Mouse (Mus musculus): ENCODE measurements around the gene Ntf5. TPM values are rescaled to one million over a fixed set of nuclear protein-coding genes. Genes with fewer than 3 reads are reported as not detected.

Gene Ntf5
- polyA plus RNA-seq, 1 experiment from 2014 or later = 3.9 TPM

DNA sequence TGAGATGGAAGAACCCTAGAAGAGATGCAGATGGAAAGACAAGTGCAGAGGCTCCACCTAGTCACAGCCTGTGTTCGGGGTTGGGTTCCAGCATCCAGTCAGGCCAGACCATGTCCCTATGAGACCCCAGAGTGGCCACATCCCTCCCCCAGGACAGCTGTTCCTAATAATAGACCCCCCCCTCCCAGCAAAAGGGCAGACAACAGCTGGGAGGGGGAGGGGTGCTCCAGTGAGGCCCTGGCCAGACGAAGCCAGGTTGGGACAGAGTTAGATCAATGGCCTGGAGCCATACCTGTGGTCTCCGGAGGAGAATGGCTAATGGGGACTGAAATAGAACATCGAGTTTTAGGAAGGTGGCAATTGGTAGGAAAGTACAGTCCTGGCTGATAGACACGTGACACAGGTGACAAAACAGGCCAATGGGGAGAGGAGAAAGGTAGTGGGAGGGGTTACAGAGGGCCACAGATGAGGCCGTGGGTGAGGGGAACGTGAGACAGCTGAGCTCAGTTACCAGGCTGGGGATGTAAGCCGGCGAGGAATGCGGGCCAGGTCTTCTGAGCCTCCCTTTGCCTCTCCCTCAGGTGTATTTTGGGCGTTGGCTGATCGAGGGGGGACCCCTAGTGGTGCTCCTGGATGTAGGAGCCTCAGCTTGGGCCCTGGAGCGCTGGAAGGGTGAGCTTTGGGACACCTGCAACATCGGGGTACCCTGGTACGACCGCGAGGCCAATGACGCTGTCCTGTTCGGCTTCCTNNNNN lies 24.2 kb downstream of the Ntf5 start, which contains the start of gene Ruvbl2:
Ruvbl2 (minus strand) TSS at position 576 of the 756 bp plus-strand sequence.
- 12% methylated on average over 19 of the region's 19 CpGs for WGBS
- Histone ChIP-seq H3K4me1 (replicated peaks) (peaks cover 41% of the 10 kb centered on the region), H3K4me3 (replicated peaks) (peak within 1 kb of the TSS; percentile 8; the same call in 1 of the 2 replicates), H3K27ac (peak within 1 kb of the TSS; percentile 24; the same call in 1 of the 2 replicates), H3K27me3 (no peaks in the 10 kb centered on the region), H3K4me2 (peak within 1 kb of the TSS; percentile 48), H3K9me3 (no peaks in the 10 kb centered on the region), H3K36me3 (peaks cover 32% of the 10 kb centered on the region), H3K9ac (replicated peaks) (peak within 1 kb of the TSS; percentile 13; the same call in 1 of the 2 replicates)
- no peak for ATAC-seq (ENCODE audit: insufficient number of reproducible peaks, insufficient read depth, low FRiP score, low TSS enrichment, low read depth)

DNA sequence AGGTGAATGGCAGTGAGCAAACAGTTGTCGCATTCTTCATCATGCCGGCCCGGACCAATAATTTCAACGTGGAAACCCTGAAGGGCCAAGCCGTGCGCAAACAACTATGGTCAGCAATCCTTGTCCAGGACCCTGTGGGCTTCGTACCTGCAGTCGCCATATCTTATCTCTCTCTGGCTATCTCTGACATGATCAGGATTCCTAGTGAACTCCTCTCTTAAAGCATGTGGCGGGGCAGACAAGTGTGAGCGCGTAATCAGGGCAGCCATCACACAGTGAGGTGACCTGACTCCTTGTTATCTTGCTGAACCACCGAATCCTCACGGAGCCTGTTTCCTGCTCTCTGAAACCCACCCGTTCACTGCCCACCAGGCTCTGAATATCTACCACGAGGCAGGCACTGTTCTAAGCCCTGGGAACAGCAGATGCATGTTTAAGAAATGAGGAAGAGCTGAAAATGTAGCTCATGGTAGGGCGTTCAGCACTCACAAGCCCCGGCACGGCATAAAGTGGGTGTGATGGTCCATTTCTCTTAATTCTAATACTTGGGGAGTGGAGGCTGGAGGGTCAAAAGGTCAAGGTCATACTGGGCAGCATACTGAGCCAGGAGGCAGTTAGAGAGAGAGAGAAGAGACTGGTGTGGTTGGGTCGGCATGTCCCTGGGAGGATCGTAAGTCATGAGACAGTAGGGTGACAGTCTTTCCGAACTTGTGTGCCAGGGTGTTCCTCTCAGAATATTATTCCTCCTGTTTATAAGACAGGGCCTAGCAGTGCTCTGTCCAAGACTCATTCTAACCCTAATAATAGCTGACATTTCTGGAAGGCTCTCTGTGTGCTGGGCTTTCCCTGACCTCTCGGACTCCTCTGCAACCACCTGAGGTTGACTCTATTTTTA lies 30.3 kb downstream of the Ntf5 start:
- Histone ChIP-seq H3K9ac (replicated peaks) (no peak overlapping the region), H3K4me3 (replicated peaks) (no peak overlapping the region), H3K4me2 (no peak overlapping the region), H3K27ac (no peak overlapping the region), H3K36me3 (peaks cover 73% of the 10 kb centered on the region), H3K9me3 (no peaks in the 10 kb centered on the region), H3K27me3 (no peaks in the 10 kb centered on the region), H3K4me1 (replicated peaks) (no peaks in the 10 kb centered on the region; the same call in 1 of the 2 replicates)
- WGBS = 86% methylated on average over 22 of the region's 22 CpGs
- ATAC-seq (ENCODE audit: insufficient number of reproducible peaks, insufficient read depth, low FRiP score, low TSS enrichment, low read depth) = no peak

DNA sequence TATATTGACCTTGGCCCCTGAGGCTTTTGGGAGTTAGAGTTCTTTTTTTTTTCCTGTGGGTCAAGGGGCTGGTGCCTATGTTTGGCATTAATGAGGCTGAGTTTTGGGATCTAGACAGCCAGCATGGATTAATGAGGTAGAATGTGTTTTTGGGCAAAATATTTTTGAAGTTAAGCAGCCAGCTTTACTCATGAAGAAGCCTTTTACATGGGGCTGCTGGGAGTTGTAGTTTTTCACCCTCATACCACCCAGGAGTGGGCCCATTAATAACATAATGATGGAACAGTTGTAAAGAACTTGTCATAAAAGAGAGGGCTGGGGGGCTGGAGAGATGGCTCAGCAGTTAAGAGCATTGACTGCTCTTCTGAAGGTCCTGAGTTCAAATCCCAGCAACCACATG lies 33.1 kb downstream of the Ntf5 start:
- Histone ChIP-seq H3K4me1 (replicated peaks) (no peaks in the 10 kb centered on the region; the same call in 1 of the 2 replicates), H3K27ac (no peak overlapping the region), H3K9me3 (no peaks in the 10 kb centered on the region), H3K4me3 (replicated peaks) (no peak overlapping the region), H3K27me3 (no peaks in the 10 kb centered on the region), H3K36me3 (peaks cover 68% of the 10 kb centered on the region), H3K9ac (replicated peaks) (no peak overlapping the region), H3K4me2 (no peak overlapping the region)
- ATAC-seq (ENCODE audit: insufficient number of reproducible peaks, insufficient read depth, low FRiP score, low TSS enrichment, low read depth) = no peak

DNA sequence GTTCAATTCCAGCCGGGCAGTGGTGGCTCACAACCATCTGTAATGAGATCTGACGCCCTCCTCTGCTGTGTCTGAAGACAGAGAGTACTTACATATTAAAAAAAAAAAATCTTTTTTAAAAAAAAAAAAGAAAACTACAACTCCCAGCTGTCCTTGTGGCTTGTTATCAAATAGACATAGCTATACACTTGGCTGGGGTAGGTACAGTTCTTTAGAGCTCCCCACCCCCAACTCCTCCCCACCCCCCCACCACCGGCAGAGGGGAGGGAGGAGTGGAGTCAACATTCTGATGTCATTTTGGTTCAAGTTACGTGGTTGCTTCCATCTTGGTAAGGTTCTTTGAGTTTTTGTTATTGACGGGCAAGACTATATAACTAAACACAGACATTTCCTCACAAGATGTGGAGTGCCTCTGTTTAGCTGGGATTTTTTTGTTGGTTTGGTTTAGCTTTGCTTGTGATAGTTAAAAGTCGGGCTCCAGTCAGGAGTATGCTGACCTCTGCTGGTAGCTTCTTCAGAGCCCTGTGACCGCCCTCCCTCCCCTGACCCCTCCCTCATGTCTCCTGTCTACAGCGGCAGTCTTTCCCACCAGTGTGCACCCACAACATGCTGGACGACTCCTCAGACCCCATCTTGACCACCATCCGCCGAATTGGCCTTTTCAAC lies 34.0 kb downstream of the Ntf5 start:
- no peak overlapping the region for H3K4me2 ChIP-seq
- H3K27me3 ChIP-seq = no peaks in the 10 kb centered on the region
- 25% methylated on average over 11 of the region's 11 CpGs for WGBS
- no peaks in the 10 kb centered on the region for H3K9me3 ChIP-seq
- peaks cover 72% of the 10 kb centered on the region for H3K36me3 ChIP-seq
- no peak overlapping the region for H3K4me3 ChIP-seq (replicated peaks)
- no peak for ATAC-seq (ENCODE audit: insufficient number of reproducible peaks, insufficient read depth, low FRiP score, low TSS enrichment, low read depth)
- H3K9ac ChIP-seq (replicated peaks) = no peak overlapping the region
- H3K27ac ChIP-seq = no peak overlapping the region
- H3K4me1 ChIP-seq (replicated peaks) = no peaks in the 10 kb centered on the region; the same call in 1 of the 2 replicates

DNA sequence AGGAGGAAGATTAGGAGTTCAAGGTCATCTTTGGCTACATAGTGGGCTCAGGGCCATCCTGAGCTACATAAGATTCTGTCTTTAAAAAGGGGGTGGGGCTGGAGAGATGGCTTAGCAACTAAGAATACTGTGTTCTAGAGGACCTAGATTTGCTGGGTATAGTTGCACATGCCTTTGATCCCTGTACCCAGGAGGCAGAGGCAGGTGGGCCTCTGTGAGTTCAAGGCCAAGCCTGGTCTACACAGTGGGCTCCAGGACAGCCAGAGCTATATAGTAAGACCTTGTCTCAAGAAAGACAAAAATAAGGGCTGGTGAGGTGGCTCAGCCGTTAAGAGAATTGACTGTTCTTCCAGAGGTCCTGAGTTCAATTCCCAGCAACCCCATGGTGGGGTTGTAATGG lies 36.5 kb downstream of the Ntf5 start:
- Histone ChIP-seq H3K4me2 (no peak overlapping the region), H3K4me1 (replicated peaks) (no peaks in the 10 kb centered on the region; the same call in 1 of the 2 replicates), H3K27ac (no peak overlapping the region), H3K9me3 (no peaks in the 10 kb centered on the region), H3K27me3 (no peaks in the 10 kb centered on the region), H3K4me3 (replicated peaks) (no peak overlapping the region), H3K36me3 (peaks cover 72% of the 10 kb centered on the region), H3K9ac (replicated peaks) (no peak overlapping the region)
- WGBS = 80% methylated on average over 1 of the region's 1 CpGs
- no peak for ATAC-seq (ENCODE audit: insufficient number of reproducible peaks, insufficient read depth, low FRiP score, low TSS enrichment, low read depth)

DNA sequence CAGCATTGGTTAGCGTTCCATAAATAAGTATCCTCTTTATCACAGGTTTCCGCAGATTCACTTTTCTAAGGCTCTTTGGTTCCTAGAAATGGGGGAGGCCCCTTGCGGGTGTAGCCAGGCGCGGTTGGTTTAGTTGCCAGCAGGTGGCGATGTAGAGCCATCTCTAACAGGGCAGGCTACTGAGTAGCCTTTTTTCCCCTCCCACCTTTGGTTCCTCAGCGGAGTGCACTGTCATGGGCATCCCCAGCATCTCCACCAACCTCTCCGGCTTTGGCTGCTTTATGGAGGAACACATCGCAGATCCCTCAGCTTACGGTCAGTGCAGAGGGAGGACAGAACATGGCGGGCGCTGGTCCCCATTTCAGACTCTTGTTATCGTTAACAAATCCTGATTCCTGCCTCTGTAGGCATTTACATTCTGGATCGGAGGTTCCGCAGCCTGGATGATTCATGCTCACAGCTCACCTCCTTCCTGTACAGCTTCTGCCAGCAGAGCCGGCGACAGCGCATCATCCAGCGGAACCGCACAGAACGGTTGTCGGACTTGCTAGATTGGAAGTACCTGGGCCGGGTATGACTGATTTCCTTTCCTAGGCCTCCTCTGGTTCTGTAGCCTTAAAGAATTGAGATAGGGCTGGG lies 38.0 kb downstream of the Ntf5 start:
- H3K27ac ChIP-seq = no peak overlapping the region
- peak; percentile 54 for ATAC-seq (ENCODE audit: insufficient number of reproducible peaks, insufficient read depth, low FRiP score, low TSS enrichment, low read depth)
- H3K9ac ChIP-seq (replicated peaks) = no peak overlapping the region
- 57% methylated on average over 23 of the region's 23 CpGs for WGBS
- no peaks in the 10 kb centered on the region for H3K9me3 ChIP-seq
- no peak overlapping the region for H3K4me3 ChIP-seq (replicated peaks)
- H3K4me1 ChIP-seq (replicated peaks) = peaks cover 3% of the 10 kb centered on the region; the same call in 1 of the 2 replicates
- H3K27me3 ChIP-seq = no peaks in the 10 kb centered on the region
- H3K36me3 ChIP-seq = peaks cover 74% of the 10 kb centered on the region
- H3K4me2 ChIP-seq = no peak overlapping the region

DNA sequence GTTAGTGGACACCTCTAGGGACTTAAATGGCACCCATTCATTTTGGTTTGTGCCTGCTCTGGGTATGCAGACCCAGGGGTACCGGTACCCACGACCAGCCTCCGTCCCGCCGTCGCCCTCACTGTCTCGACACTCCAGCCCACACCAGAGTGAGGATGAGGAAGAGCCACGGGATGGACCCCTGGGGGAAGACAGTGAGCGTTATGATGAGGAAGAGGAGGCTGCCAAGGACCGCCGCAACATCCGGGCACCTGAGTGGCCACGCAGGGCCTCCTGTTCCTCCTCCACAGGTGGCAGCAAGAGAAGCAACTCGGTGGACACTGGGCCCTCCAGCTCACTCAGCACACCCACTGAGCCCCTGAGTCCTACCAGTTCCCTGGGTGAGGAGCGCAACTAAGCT lies 41.5 kb downstream of the Ntf5 start:
- H3K4me2 ChIP-seq = no peak overlapping the region
- no peaks in the 10 kb centered on the region for H3K9me3 ChIP-seq
- no peak overlapping the region for H3K4me3 ChIP-seq (replicated peaks)
- ATAC-seq (ENCODE audit: insufficient number of reproducible peaks, insufficient read depth, low FRiP score, low TSS enrichment, low read depth) = no peak
- H3K27me3 ChIP-seq = no peaks in the 10 kb centered on the region
- H3K27ac ChIP-seq = no peak overlapping the region
- H3K36me3 ChIP-seq = peaks cover 75% of the 10 kb centered on the region
- WGBS = 86% methylated on average over 15 of the region's 15 CpGs
- H3K9ac ChIP-seq (replicated peaks) = no peak overlapping the region
- H3K4me1 ChIP-seq (replicated peaks) = peaks cover 22% of the 10 kb centered on the region

DNA sequence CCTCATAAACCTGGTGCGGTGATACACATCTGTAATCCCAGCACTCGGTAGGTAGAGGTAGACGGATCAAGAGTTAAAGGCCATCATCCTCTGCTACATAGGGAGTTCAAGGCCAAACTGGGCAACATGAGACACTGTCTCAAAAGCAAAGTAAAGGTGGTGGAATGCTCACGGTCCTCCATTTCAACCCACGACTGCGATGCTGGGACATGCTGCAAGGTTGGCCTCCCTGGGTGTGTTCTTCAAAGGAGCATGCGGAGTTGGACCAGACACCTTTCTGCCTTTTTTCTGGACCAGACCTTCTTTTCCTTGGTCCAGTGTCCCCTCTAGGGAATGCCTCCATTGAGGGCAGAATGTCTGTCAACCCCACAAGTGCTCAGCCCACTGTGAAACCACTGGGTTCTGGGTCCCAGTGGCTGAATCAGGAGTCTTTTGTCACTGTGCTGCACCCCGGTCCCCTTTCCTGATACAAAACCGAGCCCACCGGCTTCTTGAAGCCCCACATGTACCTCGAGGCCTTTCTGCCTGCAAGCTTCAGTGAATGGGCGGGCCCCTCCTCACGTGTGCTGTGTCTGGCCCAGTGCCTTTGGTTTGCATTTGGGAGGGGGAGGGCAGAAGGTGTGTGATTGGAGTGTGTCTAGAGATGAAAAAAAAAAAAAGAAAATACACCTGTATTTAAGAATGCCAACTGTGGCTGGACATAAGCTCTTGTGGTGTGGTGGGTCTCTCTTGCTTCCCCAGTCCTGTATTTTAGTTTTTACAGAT lies 42.6 kb downstream of the Ntf5 start:
- no peak overlapping the region for H3K4me2 ChIP-seq
- H3K4me3 ChIP-seq (replicated peaks) = no peak overlapping the region
- no peak overlapping the region for H3K27ac ChIP-seq
- no peak for ATAC-seq (ENCODE audit: insufficient number of reproducible peaks, insufficient read depth, low FRiP score, low TSS enrichment, low read depth)
- H3K4me1 ChIP-seq (replicated peaks) = peaks cover 33% of the 10 kb centered on the region
- peaks cover 74% of the 10 kb centered on the region for H3K36me3 ChIP-seq
- H3K9ac ChIP-seq (replicated peaks) = no peak overlapping the region
- H3K27me3 ChIP-seq = no peaks in the 10 kb centered on the region
- WGBS = 74% methylated on average over 13 of the region's 13 CpGs
- H3K9me3 ChIP-seq = no peaks in the 10 kb centered on the region

DNA sequence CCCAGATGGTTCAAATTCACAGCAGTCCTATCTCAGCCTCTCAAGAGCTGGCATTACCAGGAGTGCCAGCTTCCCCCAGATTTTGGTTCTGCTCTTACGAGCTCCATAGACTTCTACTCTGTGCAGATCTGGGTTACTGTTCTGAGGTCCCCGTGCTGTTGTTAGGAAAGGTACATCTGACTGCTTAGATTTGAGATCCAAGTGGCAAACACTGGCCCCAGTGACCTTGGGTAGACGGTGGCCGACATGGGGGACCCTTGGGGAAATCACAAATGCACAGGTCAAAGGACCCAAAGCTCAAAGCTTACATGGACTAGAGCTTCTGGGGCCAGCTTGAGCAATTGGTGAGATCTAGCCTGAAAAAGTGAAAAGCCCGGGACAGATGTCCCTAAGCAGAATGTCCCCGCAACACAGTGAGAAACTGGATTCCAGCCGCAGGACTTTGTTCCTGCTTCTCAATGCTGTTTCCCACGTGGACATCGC lies 43.3 kb downstream of the Ntf5 start:
- Histone ChIP-seq H3K4me2 (peak overlapping the region; percentile 67), H3K27me3 (no peaks in the 10 kb centered on the region), H3K4me3 (replicated peaks) (no peak overlapping the region), H3K9ac (replicated peaks) (no peak overlapping the region), H3K4me1 (replicated peaks) (peaks cover 37% of the 10 kb centered on the region), H3K27ac (peak overlapping the region; percentile 97; the same call in 1 of the 2 replicates), H3K36me3 (peaks cover 77% of the 10 kb centered on the region), H3K9me3 (no peaks in the 10 kb centered on the region)
- 54% methylated on average over 9 of the region's 9 CpGs for WGBS
- no peak for ATAC-seq (ENCODE audit: insufficient number of reproducible peaks, insufficient read depth, low FRiP score, low TSS enrichment, low read depth)

All from limb, embryonic 12.5 days (tissue).